Mouse (Mus musculus) ES-Bruce4 (cell line): ENCODE results near the gene Capza2. TPM values are rescaled to one million over a fixed set of nuclear protein-coding genes. Genes with fewer than 3 reads are reported as not detected.
A peak's percentile ranks its signal among the peaks of the same experiment; 100 is the strongest.

Experiments
- H3K27ac ChIP-seq: 2 replicates; pipeline ENCODE4 v1.5.1; 2012; ENCODE audit warnings: low read length, inconsistent platforms; ENCODE audit not compliant: insufficient read depth
- H3K27me3 ChIP-seq: 2 replicates; pipeline ENCODE4 v1.6.1; 2012; ENCODE audit warnings: mild to moderate bottlenecking, low read length, inconsistent platforms; ENCODE audit not compliant: control insufficient read depth, poor library complexity, insufficient read depth, severe bottlenecking
- H3K36me3 ChIP-seq: 2 replicates; pipeline ENCODE4 v1.6.1; 2012; ENCODE audit warnings: inconsistent platforms, mild to moderate bottlenecking, low read length, moderate library complexity; ENCODE audit not compliant: control insufficient read depth, poor library complexity, insufficient read depth, severe bottlenecking
- H3K4me1 ChIP-seq: one replicate; pipeline ENCODE4 v1.8.1; 2011; ENCODE audit warnings: low read length; ENCODE audit not compliant: control insufficient read depth, insufficient read depth
- H3K4me3 ChIP-seq: 2 replicates; pipeline ENCODE4 v1.5.1; 2011; ENCODE audit warnings: low read depth, mild to moderate bottlenecking, low read length
- H3K9ac ChIP-seq: 2 replicates; pipeline ENCODE4 v1.6.1; 2012; ENCODE audit warnings: low read depth, mild to moderate bottlenecking, inconsistent platforms; ENCODE audit not compliant: poor library complexity, severe bottlenecking
- H3K9me3 ChIP-seq: replicated peaks from 2 replicates; pipeline ENCODE4 v1.6.1; 2012; ENCODE audit warnings: mild to moderate bottlenecking, low read length, inconsistent platforms; ENCODE audit not compliant: control insufficient read depth, poor library complexity, insufficient read depth, severe bottlenecking
- CTCF ChIP-seq: IDR thresholded peaks from one replicate; pipeline ENCODE4 v1.8.1; 2011; ENCODE audit warnings: low read depth, low read length
- EP300 ChIP-seq: IDR thresholded peaks from 2 replicates; pipeline ENCODE4 v1.6.1; 2011; ENCODE audit warnings: low read depth, low read length; ENCODE audit not compliant: insufficient read depth
- POLR2A ChIP-seq: IDR thresholded peaks from one replicate; pipeline ENCODE4 v1.8.1; 2011; ENCODE audit warnings: low read length; ENCODE audit not compliant: insufficient read depth
- polyA plus RNA-seq: library from polyadenylated mRNA; stranded (reverse); fragments of >200 nt; gene quantifications from 2 replicates; pipeline ENCODE4 v1.2.4, GENCODE M21; 2011; ENCODE audit warnings: low read depth; ENCODE audit not compliant: missing spikeins, insufficient read depth, insufficient read length

Capza2 gene
- polyA plus RNA-seq, 1 experiment = 232 TPM

- Histone ChIP-seq H3K9me3 (no peaks in the 10 kb centered on the region), H3K36me3 (peaks cover 16% of the 10 kb centered on the region), H3K27me3 (no peaks in the 10 kb centered on the region), H3K4me1 (no peaks in the 10 kb centered on the region), H3K9ac (no peak overlapping the region), H3K4me3 (no peak overlapping the region), H3K27ac (no peak overlapping the region)
- TF ChIP-seq POLR2A (no peak), CTCF (no peak), EP300 (no peak)
Observed at GRCm38 (mm10) chr6:17669826-17670225, 33.8 kb downstream of the Capza2 start.

GRCm38 (mm10) chr6:17675019-17675756 lies 39.2 kb downstream of the Capza2 start:
- Histone ChIP-seq H3K4me1 (no peaks in the 10 kb centered on the region), H3K9ac (no peak overlapping the region), H3K27ac (no peak overlapping the region), H3K9me3 (no peaks in the 10 kb centered on the region), H3K4me3 (no peak overlapping the region), H3K36me3 (no peaks in the 10 kb centered on the region; the same call in 1 of the 2 replicates), H3K27me3 (no peaks in the 10 kb centered on the region)
- TF ChIP-seq POLR2A (no peak), CTCF (peak; percentile 51)

GRCm38 (mm10) chr6:17677008-17677407 lies 41.0 kb downstream of the Capza2 start:
- TF ChIP-seq CTCF (no peak), EP300 (no peak), POLR2A (no peak)
- Histone ChIP-seq H3K36me3 (no peaks in the 10 kb centered on the region), H3K4me1 (no peaks in the 10 kb centered on the region), H3K9me3 (no peaks in the 10 kb centered on the region), H3K27ac (no peak overlapping the region), H3K9ac (no peak overlapping the region), H3K4me3 (no peak overlapping the region), H3K27me3 (no peaks in the 10 kb centered on the region)

- Histone ChIP-seq H3K36me3 (no peaks in the 10 kb centered on the region), H3K4me1 (no peaks in the 10 kb centered on the region), H3K27ac (no peak overlapping the region), H3K9ac (no peak overlapping the region), H3K27me3 (no peaks in the 10 kb centered on the region), H3K9me3 (no peaks in the 10 kb centered on the region), H3K4me3 (no peak overlapping the region)
- TF ChIP-seq EP300 (no peak), CTCF (no peak), POLR2A (no peak)
Observed at GRCm38 (mm10) chr6:17680266-17680925, 44.4 kb downstream of the Capza2 start.

GRCm38 (mm10) chr6:17681810-17682209 lies 45.8 kb downstream of the Capza2 start:
- no peaks in the 10 kb centered on the region for H3K36me3 ChIP-seq
- TF ChIP-seq EP300 = no peak
- TF ChIP-seq CTCF = no peak
- no peak for TF ChIP-seq POLR2A
- H3K9me3 ChIP-seq = no peaks in the 10 kb centered on the region
- no peak overlapping the region for H3K4me3 ChIP-seq
- no peaks in the 10 kb centered on the region for H3K27me3 ChIP-seq
- no peaks in the 10 kb centered on the region for H3K4me1 ChIP-seq
- H3K9ac ChIP-seq = no peak overlapping the region
- H3K27ac ChIP-seq = no peak overlapping the region

- no peaks in the 10 kb centered on the region for H3K36me3 ChIP-seq
- no peak overlapping the region for H3K9ac ChIP-seq
- no peaks in the 10 kb centered on the region for H3K27me3 ChIP-seq
- no peaks in the 10 kb centered on the region for H3K4me1 ChIP-seq
- H3K9me3 ChIP-seq = no peaks in the 10 kb centered on the region
- H3K4me3 ChIP-seq = no peak overlapping the region
- H3K27ac ChIP-seq = no peak overlapping the region
- no peak for TF ChIP-seq EP300
- TF ChIP-seq CTCF = no peak
- no peak for TF ChIP-seq POLR2A
Observed at GRCm38 (mm10) chr6:17688676-17689075, 52.6 kb downstream of the Capza2 start.
